Mouse (Mus musculus): ENCODE data around the gene Polr3b. TPM values are rescaled to one million over a fixed set of nuclear protein-coding genes. Genes with fewer than 3 reads are reported as not detected.

Polr3b gene
- polyA plus RNA-seq, 1 experiment from 2014 or later = 19.6 TPM

- Histone ChIP-seq H3K9ac (replicated peaks) (no peak overlapping the region), H3K4me1 (no peaks in the 10 kb centered on the region), H3K27me3 (no peaks in the 10 kb centered on the region; the same call in 1 of the 2 replicates), H3K9me3 (no peaks in the 10 kb centered on the region), H3K36me3 (peaks cover 30% of the 10 kb centered on the region), H3K4me3 (no peak overlapping the region), H3K4me2 (replicated peaks) (no peak overlapping the region), H3K27ac (replicated peaks) (no peak overlapping the region)
- WGBS = 89% methylated on average over 4 of the region's 4 CpGs
- no peak for ATAC-seq (ENCODE audit: low FRiP score, low read depth)
These were observed 26.8 kb downstream of the Polr3b start for GRCm38 (mm10) chr10:84648911-84649310.

GRCm38 (mm10) chr10:84654029-84654428 is 31.9 kb downstream of the Polr3b start:
- H3K4me2 ChIP-seq (replicated peaks) = no peak overlapping the region
- no peak overlapping the region for H3K27ac ChIP-seq (replicated peaks)
- peaks cover 15% of the 10 kb centered on the region for H3K36me3 ChIP-seq
- WGBS = 78% methylated on average over 4 of the region's 4 CpGs
- H3K4me3 ChIP-seq = no peak overlapping the region
- no peaks in the 10 kb centered on the region for H3K9me3 ChIP-seq
- no peak overlapping the region for H3K9ac ChIP-seq (replicated peaks)
- peaks cover 24% of the 10 kb centered on the region for H3K4me1 ChIP-seq
- 0 out of 2 replicates have a peak, but pooled peaks cover 7% of the 10 kb centered on the region for H3K27me3 ChIP-seq
- ATAC-seq (ENCODE audit: low FRiP score, low read depth) = no peak

- no peak for ATAC-seq (ENCODE audit: low FRiP score, low read depth)
- peaks cover 8% of the 10 kb centered on the region for H3K36me3 ChIP-seq
- 0 out of 2 replicates have a peak, but pooled peaks cover 7% of the 10 kb centered on the region for H3K27me3 ChIP-seq
- no peak overlapping the region for H3K9ac ChIP-seq (replicated peaks)
- WGBS = 95% methylated on average over 4 of the region's 4 CpGs
- H3K4me3 ChIP-seq = no peak overlapping the region
- peaks cover 29% of the 10 kb centered on the region for H3K4me1 ChIP-seq
- no peak overlapping the region for H3K4me2 ChIP-seq (replicated peaks)
- H3K27ac ChIP-seq (replicated peaks) = no peak overlapping the region
- H3K9me3 ChIP-seq = no peaks in the 10 kb centered on the region
These were observed 32.6 kb downstream of the Polr3b start for GRCm38 (mm10) chr10:84654731-84655130.

- Histone ChIP-seq H3K4me2 (replicated peaks) (no peak overlapping the region), H3K4me1 (peaks cover 29% of the 10 kb centered on the region), H3K27ac (replicated peaks) (no peak overlapping the region), H3K4me3 (no peak overlapping the region), H3K9ac (replicated peaks) (no peak overlapping the region), H3K36me3 (peaks cover 13% of the 10 kb centered on the region), H3K9me3 (no peaks in the 10 kb centered on the region), H3K27me3 (0 out of 2 replicates have a peak, but pooled peaks cover 7% of the 10 kb centered on the region)
- WGBS = 75% methylated on average over 4 of the region's 4 CpGs
- ATAC-seq (ENCODE audit: low FRiP score, low read depth) = no peak
These were observed 34.5 kb downstream of the Polr3b start for GRCm38 (mm10) chr10:84656618-84657017.

- Histone ChIP-seq H3K4me1 (peaks cover 29% of the 10 kb centered on the region), H3K36me3 (peaks cover 20% of the 10 kb centered on the region), H3K9ac (replicated peaks) (no peak overlapping the region), H3K9me3 (no peaks in the 10 kb centered on the region), H3K27ac (replicated peaks) (peak overlapping the region; percentile 63), H3K4me3 (no peak overlapping the region), H3K4me2 (replicated peaks) (no peak overlapping the region), H3K27me3 (0 out of 2 replicates have a peak, but pooled peaks cover 7% of the 10 kb centered on the region)
- WGBS = 14% methylated on average over 6 of the region's 6 CpGs
- ATAC-seq (ENCODE audit: low FRiP score, low read depth) = no peak
These were observed 35.5 kb downstream of the Polr3b start for GRCm38 (mm10) chr10:84657437-84658087.

GRCm38 (mm10) chr10:84658088-84658848 is 36.2 kb downstream of the Polr3b start:
- Histone ChIP-seq H3K9me3 (no peaks in the 10 kb centered on the region), H3K9ac (replicated peaks) (no peak overlapping the region), H3K27ac (replicated peaks) (peak overlapping the region; percentile 52), H3K27me3 (0 out of 2 replicates have a peak, but pooled peaks cover 7% of the 10 kb centered on the region), H3K4me2 (replicated peaks) (peak overlapping the region; percentile 15; the same call in 1 of the 2 replicates), H3K4me1 (peaks cover 29% of the 10 kb centered on the region), H3K4me3 (no peak overlapping the region), H3K36me3 (peaks cover 13% of the 10 kb centered on the region)
- ATAC-seq (ENCODE audit: low FRiP score, low read depth) = peak; percentile 54; the same call in 1 of the 2 replicates
- 25% methylated on average over 18 of the region's 18 CpGs for WGBS

GRCm38 (mm10) chr10:84659281-84659680 is 37.2 kb downstream of the Polr3b start:
- Histone ChIP-seq H3K27me3 (0 out of 2 replicates have a peak, but pooled peaks cover 7% of the 10 kb centered on the region), H3K36me3 (peaks cover 13% of the 10 kb centered on the region), H3K9ac (replicated peaks) (no peak overlapping the region), H3K4me1 (peaks cover 29% of the 10 kb centered on the region), H3K4me3 (no peak overlapping the region), H3K4me2 (replicated peaks) (no peak overlapping the region), H3K27ac (replicated peaks) (no peak overlapping the region), H3K9me3 (no peaks in the 10 kb centered on the region)
- WGBS = 87% methylated on average over 3 of the region's 3 CpGs
- no peak for ATAC-seq (ENCODE audit: low FRiP score, low read depth)

- Histone ChIP-seq H3K27ac (replicated peaks) (no peak overlapping the region), H3K9ac (replicated peaks) (no peak overlapping the region), H3K4me2 (replicated peaks) (no peak overlapping the region), H3K4me3 (no peak overlapping the region), H3K4me1 (peaks cover 26% of the 10 kb centered on the region), H3K9me3 (no peaks in the 10 kb centered on the region), H3K36me3 (peaks cover 13% of the 10 kb centered on the region), H3K27me3 (no peaks in the 10 kb centered on the region)
- WGBS = 97% methylated on average over 6 of the region's 6 CpGs
- no peak for ATAC-seq (ENCODE audit: low FRiP score, low read depth)
These were observed 40.0 kb downstream of the Polr3b start for GRCm38 (mm10) chr10:84662138-84662537.

GRCm38 (mm10) chr10:84665713-84666260 is 43.7 kb downstream of the Polr3b start:
- Histone ChIP-seq H3K27me3 (no peaks in the 10 kb centered on the region), H3K4me3 (no peak overlapping the region), H3K36me3 (peaks cover 13% of the 10 kb centered on the region), H3K9ac (replicated peaks) (no peak overlapping the region), H3K9me3 (no peaks in the 10 kb centered on the region), H3K4me2 (replicated peaks) (no peak overlapping the region), H3K4me1 (peaks cover 3% of the 10 kb centered on the region; the same call in 1 of the 2 replicates), H3K27ac (replicated peaks) (no peak overlapping the region)
- 6% methylated on average over 3 of the region's 3 CpGs for WGBS
- ATAC-seq (ENCODE audit: low FRiP score, low read depth) = no peak

- Histone ChIP-seq H3K36me3 (peaks cover 42% of the 10 kb centered on the region), H3K9ac (replicated peaks) (no peak overlapping the region), H3K4me2 (replicated peaks) (no peak overlapping the region), H3K27me3 (peaks cover 12% of the 10 kb centered on the region; the same call in 1 of the 2 replicates), H3K4me3 (no peak overlapping the region), H3K4me1 (no peaks in the 10 kb centered on the region), H3K27ac (replicated peaks) (no peak overlapping the region), H3K9me3 (no peaks in the 10 kb centered on the region)
- no peak for ATAC-seq (ENCODE audit: low FRiP score, low read depth)
These were observed 53.6 kb downstream of the Polr3b start for GRCm38 (mm10) chr10:84675653-84676052.

GRCm38 (mm10) chr10:84676511-84676910 is 54.4 kb downstream of the Polr3b start:
- H3K4me3 ChIP-seq = no peak overlapping the region
- peaks cover 16% of the 10 kb centered on the region for H3K27me3 ChIP-seq
- no peaks in the 10 kb centered on the region for H3K9me3 ChIP-seq
- H3K27ac ChIP-seq (replicated peaks) = no peak overlapping the region
- H3K36me3 ChIP-seq = peaks cover 46% of the 10 kb centered on the region
- 89% methylated on average over 8 of the region's 8 CpGs for WGBS
- H3K9ac ChIP-seq (replicated peaks) = no peak overlapping the region
- no peak overlapping the region for H3K4me2 ChIP-seq (replicated peaks)
- no peaks in the 10 kb centered on the region for H3K4me1 ChIP-seq
- no peak for ATAC-seq (ENCODE audit: low FRiP score, low read depth)

- WGBS = 88% methylated on average over 3 of the region's 3 CpGs
- Histone ChIP-seq H3K9me3 (no peaks in the 10 kb centered on the region), H3K36me3 (peaks cover 46% of the 10 kb centered on the region), H3K9ac (replicated peaks) (no peak overlapping the region), H3K4me2 (replicated peaks) (no peak overlapping the region), H3K27me3 (peaks cover 21% of the 10 kb centered on the region), H3K27ac (replicated peaks) (no peak overlapping the region), H3K4me3 (no peak overlapping the region), H3K4me1 (no peaks in the 10 kb centered on the region)
- no peak for ATAC-seq (ENCODE audit: low FRiP score, low read depth)
These were observed 55.8 kb downstream of the Polr3b start for GRCm38 (mm10) chr10:84677871-84678270.
